Mouse (Mus musculus) lung, embryonic 16.5 days (tissue): ENCODE measurements around the gene Olfr624. TPM values are rescaled to one million over a fixed set of nuclear protein-coding genes. Genes with fewer than 3 reads are reported as not detected.
"Not testable (repeated sequence)": the region's sequence is repeated elsewhere in the genome, so short reads cannot be mapped to it uniquely, and the experiment has no call there.

Source experiments
- ATAC-seq: fragments of 200-750 bp; cut with Nextera tagmentation; 2 replicates; pipeline ENCODE4 v1.8.0; 2017; ENCODE audit warnings: low read depth, mild to moderate bottlenecking, moderate library complexity
- H3K27ac ChIP-seq: fragments of 300-500 bp; sonication (generic); 2 replicates; pipeline ENCODE4 v1.5.1; 2014; ENCODE audit warnings: mild to moderate bottlenecking, control low read depth, low read length
- H3K27me3 ChIP-seq: fragments of 300-500 bp; sonication (generic); 2 replicates; pipeline ENCODE4 v1.6.1; 2014; ENCODE audit warnings: low read depth, low read length, mixed read lengths; ENCODE audit not compliant: control insufficient read depth, insufficient read depth
- H3K36me3 ChIP-seq: fragments of 300-500 bp; sonication (generic); 2 replicates; pipeline ENCODE4 v1.6.1; 2014; ENCODE audit warnings: low read length; ENCODE audit not compliant: control insufficient read depth, insufficient read depth
- H3K4me1 ChIP-seq: fragments of 300-500 bp; sonication (generic); replicated peaks from 2 replicates; pipeline ENCODE4 v1.6.1; 2014; ENCODE audit warnings: low read length, mixed read lengths; ENCODE audit not compliant: control insufficient read depth, insufficient read depth
- H3K4me2 ChIP-seq: fragments of 300-500 bp; sonication (generic); 2 replicates; pipeline ENCODE4 v1.6.1; 2014; ENCODE audit warnings: low read depth, low read length, control low read depth
- H3K4me3 ChIP-seq: fragments of 300-500 bp; sonication (generic); 2 replicates; pipeline ENCODE4 v1.5.1; 2014; ENCODE audit warnings: mild to moderate bottlenecking, low read length, control low read depth
- H3K9ac ChIP-seq: fragments of 300-500 bp; sonication (generic); 2 replicates; pipeline ENCODE4 v1.6.1; 2014; ENCODE audit warnings: low read length, control low read depth
- H3K9me3 ChIP-seq: fragments of 300-500 bp; sonication (generic); 2 replicates; pipeline ENCODE4 v1.6.1; 2016; ENCODE audit warnings: low read length; ENCODE audit not compliant: control insufficient read depth
- WGBS: fragments of 180-500 bp; shearing (Covaris S2); extraction: QIAGEN DNeasy Blood & Tissue Kit; methylation state at CpG from one replicate; pipeline ENCODE4 v1.1.7; 2014; 5-methylcytosine and 5-hydroxymethylcytosine counted together
- polyA plus RNA-seq: library from polyadenylated mRNA; unstranded; fragments of >200 nt; fragmentation: Nextera tagmentation; extraction: Ambion mirVana; gene quantifications from 2 replicates; pipeline ENCODE4 v1.2.1, GENCODE M21; 2015

The Olfr624 gene
- polyA plus RNA-seq: 0.05 TPM in 1 of 2 replicates, not detected in the other

GRCm38 (mm10) chr7:103671091-103671490, at the start of gene Olfr624:
Gene Olfr624, minus strand, starts transcription at chr7:103671191.
- Histone ChIP-seq H3K4me3 (no peak within 1 kb of the TSS), H3K36me3 (no peaks in the 10 kb centered on the region), H3K4me2 (no peak within 1 kb of the TSS), H3K27me3 (no peaks in the 10 kb centered on the region), H3K9ac (no peak within 1 kb of the TSS), H3K4me1 (no peaks in the 10 kb centered on the region), H3K9me3 (no peaks in the 10 kb centered on the region), H3K27ac (no peak within 1 kb of the TSS)
- WGBS: 91% methylated on average over 2 of the region's 2 CpGs
- no peak for ATAC-seq

- not testable (repeated sequence) for ATAC-seq, H3K36me3 ChIP-seq, H3K27ac ChIP-seq, H3K27me3 ChIP-seq, H3K4me3 ChIP-seq, H3K9me3 ChIP-seq, H3K4me1 ChIP-seq, H3K4me2 ChIP-seq, H3K9ac ChIP-seq
- WGBS: 79% methylated on average over 1 of the region's 1 CpGs
These were observed 45.4 kb upstream of the Olfr624 start for GRCm38 (mm10) chr7:103716398-103716797.

GRCm38 (mm10) chr7:103714371-103714770, 43.4 kb upstream of the Olfr624 start, which contains the start of gene Olfr243:
Gene Olfr243, plus strand, starts transcription at chr7:103714671.
- no peaks in the 10 kb centered on the region for H3K36me3 ChIP-seq
- H3K4me2 ChIP-seq: no peak within 1 kb of the TSS
- H3K9ac ChIP-seq: no peak within 1 kb of the TSS
- H3K4me3 ChIP-seq: no peak within 1 kb of the TSS
- no peaks in the 10 kb centered on the region for H3K4me1 ChIP-seq
- H3K27me3 ChIP-seq: no peaks in the 10 kb centered on the region
- no peaks in the 10 kb centered on the region for H3K9me3 ChIP-seq
- H3K27ac ChIP-seq: no peak within 1 kb of the TSS
- no peak for ATAC-seq

- ATAC-seq: no peak
- WGBS: 28% methylated on average over 2 of the region's 2 CpGs
- no peak overlapping the region for H3K27ac ChIP-seq
- H3K4me3 ChIP-seq: no peak overlapping the region
- no peaks in the 10 kb centered on the region for H3K4me1 ChIP-seq
- H3K4me2 ChIP-seq: no peak overlapping the region
- no peak overlapping the region for H3K9ac ChIP-seq
- H3K36me3 ChIP-seq: no peaks in the 10 kb centered on the region
- no peaks in the 10 kb centered on the region for H3K9me3 ChIP-seq
- H3K27me3 ChIP-seq: no peaks in the 10 kb centered on the region
These were observed 41.0 kb upstream of the Olfr624 start for GRCm38 (mm10) chr7:103712024-103712423.

- no peaks in the 10 kb centered on the region for H3K9me3 ChIP-seq
- no peak overlapping the region for H3K27ac ChIP-seq
- ATAC-seq: no peak
- no peak overlapping the region for H3K4me2 ChIP-seq
- no peaks in the 10 kb centered on the region for H3K27me3 ChIP-seq
- no peak overlapping the region for H3K9ac ChIP-seq
- no peaks in the 10 kb centered on the region for H3K4me1 ChIP-seq
- no peak overlapping the region for H3K4me3 ChIP-seq
- WGBS: 89% methylated on average over 4 of the region's 4 CpGs
- no peaks in the 10 kb centered on the region for H3K36me3 ChIP-seq
These were observed 28.5 kb upstream of the Olfr624 start for GRCm38 (mm10) chr7:103699469-103699868.

GRCm38 (mm10) chr7:103682420-103682819, 11.4 kb upstream of the Olfr624 start, which contains the start of gene Olfr625-ps1:
Gene Olfr625-ps1, plus strand, starts transcription at chr7:103682720.
- no peaks in the 10 kb centered on the region for H3K4me1 ChIP-seq
- no peaks in the 10 kb centered on the region for H3K27me3 ChIP-seq
- H3K36me3 ChIP-seq: no peaks in the 10 kb centered on the region
- H3K4me3 ChIP-seq: no peak within 1 kb of the TSS
- ATAC-seq: no peak
- H3K4me2 ChIP-seq: no peak within 1 kb of the TSS
- H3K27ac ChIP-seq: no peak within 1 kb of the TSS
- no peaks in the 10 kb centered on the region for H3K9me3 ChIP-seq
- no peak within 1 kb of the TSS for H3K9ac ChIP-seq

- Histone ChIP-seq H3K9me3 (no peaks in the 10 kb centered on the region), H3K27me3 (no peaks in the 10 kb centered on the region), H3K27ac (no peak within 1 kb of the TSS), H3K4me3 (no peak within 1 kb of the TSS), H3K4me1 (no peaks in the 10 kb centered on the region), H3K4me2 (no peak within 1 kb of the TSS), H3K36me3 (no peaks in the 10 kb centered on the region), H3K9ac (no peak within 1 kb of the TSS)
- ATAC-seq: no peak
These were observed 7.4 kb downstream of the Olfr624 start, which contains the start of gene Olfr623 for GRCm38 (mm10) chr7:103663598-103663997. Gene Olfr623, minus strand, starts transcription at chr7:103663698.

GRCm38 (mm10) chr7:103644070-103644469, 26.9 kb downstream of the Olfr624 start:
- no peaks in the 10 kb centered on the region for H3K4me1 ChIP-seq
- H3K4me2 ChIP-seq: no peak overlapping the region
- no peak overlapping the region for H3K27ac ChIP-seq
- no peaks in the 10 kb centered on the region for H3K36me3 ChIP-seq
- no peak for ATAC-seq
- H3K27me3 ChIP-seq: no peaks in the 10 kb centered on the region
- H3K9me3 ChIP-seq: no peaks in the 10 kb centered on the region
- 82% methylated on average over 4 of the region's 4 CpGs for WGBS
- no peak overlapping the region for H3K9ac ChIP-seq
- H3K4me3 ChIP-seq: no peak overlapping the region

GRCm38 (mm10) chr7:103642602-103643001, 28.4 kb downstream of the Olfr624 start, which contains the start of gene Olfr622:
Gene Olfr622, minus strand, starts transcription at chr7:103642702.
- no peaks in the 10 kb centered on the region for H3K36me3 ChIP-seq
- no peak within 1 kb of the TSS for H3K27ac ChIP-seq
- H3K9me3 ChIP-seq: no peaks in the 10 kb centered on the region
- H3K9ac ChIP-seq: no peak within 1 kb of the TSS
- no peak for ATAC-seq
- no peak within 1 kb of the TSS for H3K4me3 ChIP-seq
- no peaks in the 10 kb centered on the region for H3K27me3 ChIP-seq
- no peak within 1 kb of the TSS for H3K4me2 ChIP-seq
- WGBS: 74% methylated on average over 1 of the region's 1 CpGs
- H3K4me1 ChIP-seq: no peaks in the 10 kb centered on the region

GRCm38 (mm10) chr7:103636795-103637194, 34.2 kb downstream of the Olfr624 start:
- no peaks in the 10 kb centered on the region for H3K27me3 ChIP-seq
- no peak overlapping the region for H3K27ac ChIP-seq
- H3K4me1 ChIP-seq: no peaks in the 10 kb centered on the region
- H3K9me3 ChIP-seq: no peaks in the 10 kb centered on the region
- H3K4me2 ChIP-seq: no peak overlapping the region
- no peaks in the 10 kb centered on the region for H3K36me3 ChIP-seq
- no peak overlapping the region for H3K9ac ChIP-seq
- no peak for ATAC-seq
- no peak overlapping the region for H3K4me3 ChIP-seq
